In genomic region chr2:121668256-121668655, GRCm38 (mm10) we compare ENCODE assay signal across 14 mouse cellular contexts.
"Had no signal": no experiment of that assay in that cellular context is flagged by ENCODE, and none has a peak within 500 bp of the region (broad histone marks: within the 10 kb centered on the region; RNA-seq: fewer than 3 reads in every experiment).

No protein-coding gene starts in this region.

- DNase-seq: gastrocnemius, postnatal 14 days; gastrocnemius, postnatal 36 days; heart, adult 18-20 months; heart, postnatal 14 days; heart, postnatal 36 days; kidney, adult 11 months; kidney, adult 2 months; kidney, adult 9 months; kidney, postnatal 14 days; kidney, postnatal 36 days; layer of hippocampus, adult 9-11 months; layer of hippocampus, postnatal 36 days; left cerebral cortex, postnatal 4 days; lung, adult 18-20 months had no signal
